Mouse (Mus musculus) ES-E14 (cell line): ENCODE results near the gene Snx15. TPM values are rescaled to one million over a fixed set of nuclear protein-coding genes. Genes with fewer than 3 reads are reported as not detected.
"Not testable (repeated sequence)": the region's sequence is repeated elsewhere in the genome, so short reads cannot be mapped to it uniquely, and the experiment has no call there.

Source experiments
- DNase-seq: peaks from one replicate; pipeline ENCODE4 v3.0.0-alpha.2; 2013; ENCODE audit warnings: low read depth, low spot score
- H3K27ac ChIP-seq: 2 replicates; pipeline ENCODE4 v1.5.1; 2012; ENCODE audit warnings: low read depth, mild to moderate bottlenecking, low read length, moderate library complexity, mixed read lengths; ENCODE audit not compliant: poor library complexity, insufficient read depth, severe bottlenecking
- H3K36me3 ChIP-seq: 2 replicates; pipeline ENCODE4 v1.6.1; 2012; ENCODE audit warnings: mild to moderate bottlenecking, low read length, moderate library complexity, mixed read lengths; ENCODE audit not compliant: control insufficient read depth, poor library complexity, insufficient read depth, severe bottlenecking
- H3K4me1 ChIP-seq, 2 experiments: fragments of 150-350 bp in 1 of 2; sonication (generic) in 1 of 2; 2 replicates each; pipeline ENCODE4 v1.6.1; 2012; ENCODE audit warnings: low read length in 2 of 2, mild to moderate bottlenecking in 1 of 2, mixed read lengths in 1 of 2; ENCODE audit not compliant: control insufficient read depth in 2 of 2, insufficient read depth in 2 of 2, poor library complexity in 1 of 2
- H3K4me3 ChIP-seq, 2 experiments: fragments of 150-350 bp in 1 of 2; sonication (generic) in 1 of 2; 2 replicates each; pipeline ENCODE4 v1.5.1; 2012; ENCODE audit warnings: low read length in 2 of 2, low read depth in 1 of 2, mild to moderate bottlenecking in 1 of 2, mixed read lengths in 1 of 2; ENCODE audit not compliant: insufficient read depth in 1 of 2, poor library complexity in 1 of 2, severe bottlenecking in 1 of 2
- H3K9ac ChIP-seq: 2 replicates; pipeline ENCODE4 v1.6.1; 2012; ENCODE audit warnings: low read depth, mild to moderate bottlenecking, low read length, mixed read lengths; ENCODE audit not compliant: poor library complexity, insufficient read depth, severe bottlenecking
- H3K9me3 ChIP-seq: fragments of 150-350 bp; sonication (generic); 2 replicates; pipeline ENCODE4 v1.6.1; 2012; ENCODE audit warnings: low read depth, mild to moderate bottlenecking, low read length; ENCODE audit not compliant: control insufficient read depth, insufficient read depth
- CHD2 ChIP-seq: IDR thresholded peaks from 2 replicates; pipeline ENCODE4 v1.6.1; 2014; ENCODE audit warnings: mild to moderate bottlenecking, low read depth, low read length, inconsistent platforms
- HCFC1 ChIP-seq: IDR thresholded peaks from 2 replicates; pipeline ENCODE4 v1.6.1; 2012; ENCODE audit warnings: low read length, inconsistent platforms, borderline replicate concordance; ENCODE audit not compliant: insufficient read depth
- MAFK ChIP-seq: IDR thresholded peaks from 2 replicates; pipeline ENCODE4 v1.6.1; 2014; ENCODE audit warnings: mild to moderate bottlenecking, low read depth, low read length, inconsistent platforms; ENCODE audit not compliant: insufficient read depth
- ZC3H11A ChIP-seq: IDR thresholded peaks from 2 replicates; pipeline ENCODE4 v1.6.1; 2012; ENCODE audit warnings: low read depth, mild to moderate bottlenecking, inconsistent platforms, low read length, borderline replicate concordance
- ZNF384 ChIP-seq: IDR thresholded peaks from 2 replicates; pipeline ENCODE4 v1.6.1; 2012; ENCODE audit warnings: low read depth, low read length, inconsistent platforms
- in situ Hi-C, 2 experiments: fragments of 600-800 bp; cut with MboI; formaldehyde crosslinking; loops; one replicate each; pipeline ENCODE4 v1.15.1; 2025; ENCODE audit warnings: low sequenced_read_pairs in 2 of 2, inconsistent platforms in 1 of 2; ENCODE audit not compliant: unreplicated experiment in 2 of 2
- total RNA-seq: library from RNA; depleted of rRNA; stranded (reverse); fragments of 300-350 nt; gene quantifications from 2 replicates; pipeline ENCODE4 v1.2.3, GENCODE M21; 2012

Snx15 gene
- total RNA-seq, 1 experiment: 11.9 TPM

DNA sequence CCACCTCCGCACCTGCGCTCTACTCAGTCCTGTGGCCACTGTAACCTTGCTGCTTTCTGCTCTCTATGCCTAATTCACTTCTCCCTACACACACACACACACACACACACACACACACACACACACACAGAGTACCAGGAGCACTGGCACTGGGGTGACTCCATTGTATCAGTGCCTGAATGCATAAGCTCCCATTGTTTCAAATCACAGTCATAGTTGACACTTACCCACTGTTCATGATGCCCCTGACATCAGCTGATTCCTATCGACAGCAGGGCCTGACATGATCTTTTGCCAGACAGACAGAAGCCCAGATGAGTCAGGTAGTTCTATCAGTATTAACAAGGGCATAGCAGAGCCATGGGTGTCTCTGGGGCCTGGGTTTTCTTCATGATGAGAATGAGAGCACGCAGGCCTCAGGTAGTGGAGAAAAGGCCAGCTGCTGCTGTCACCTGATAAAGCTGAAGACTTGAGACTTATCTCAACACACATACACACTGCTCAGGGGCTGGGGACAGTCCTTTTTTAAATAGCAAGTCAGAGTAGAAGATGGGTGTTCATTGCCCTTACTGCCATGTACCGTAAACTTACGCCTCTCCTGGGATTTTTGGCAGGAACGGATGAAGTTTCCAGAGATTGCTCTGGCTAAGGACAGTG lies 4.2 kb upstream of the Snx15 start:
- DNase-seq: no peak
- Histone ChIP-seq H3K4me3 (no peak overlapping the region), H3K9ac (no peak overlapping the region), H3K9me3 (no peaks in the 10 kb centered on the region), H3K36me3 (peaks cover 9% of the 10 kb centered on the region; the same call in 1 of the 2 replicates), H3K4me1 (no peaks in the 10 kb centered on the region), H3K27ac (no peak overlapping the region)
- TF ChIP-seq HCFC1 (no peak), ZC3H11A (no peak), ZNF384 (no peak), MAFK (no peak), CHD2 (no peak)
- in situ Hi-C loops: no loop called here

DNA sequence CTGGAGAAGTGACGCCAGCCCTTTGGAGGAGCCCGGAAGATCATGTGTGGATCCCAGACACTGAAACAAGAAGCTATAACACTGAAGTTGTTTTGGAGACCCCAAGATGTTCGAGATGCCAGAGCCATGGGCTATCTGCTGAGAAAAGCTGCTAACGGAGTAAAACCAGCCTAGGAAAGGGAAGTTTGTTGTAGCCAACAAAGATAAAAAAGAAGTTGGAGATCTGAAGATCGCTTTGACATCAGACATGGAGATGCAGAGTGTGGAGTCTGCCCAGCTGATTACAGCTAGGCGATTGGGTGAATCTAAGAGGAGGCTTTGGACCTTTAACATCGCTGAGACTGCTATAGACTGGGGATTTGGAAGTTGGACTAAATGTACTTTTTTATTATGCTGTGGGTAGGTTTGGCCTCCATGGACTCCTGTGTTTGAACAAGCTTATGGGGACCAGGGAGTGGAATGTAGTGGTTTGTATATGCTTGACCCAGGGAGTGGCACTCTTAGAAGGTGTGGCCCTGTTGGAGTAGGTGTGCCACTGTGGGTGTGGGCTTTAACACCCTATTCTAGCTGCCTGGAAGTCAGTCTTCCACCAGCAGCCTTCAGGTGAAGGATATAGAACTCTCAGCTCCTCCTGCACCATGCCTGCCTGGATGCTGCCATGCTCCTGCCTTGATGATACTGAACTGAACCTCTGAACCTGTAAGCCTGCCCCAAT lies 2.5 kb upstream of the Snx15 start:
- H3K27ac ChIP-seq, DNase-seq, H3K36me3 ChIP-seq, H3K9ac ChIP-seq, H3K9me3 ChIP-seq, in situ Hi-C loops, H3K4me1 ChIP-seq, H3K4me3 ChIP-seq: not testable (repeated sequence)

DNA sequence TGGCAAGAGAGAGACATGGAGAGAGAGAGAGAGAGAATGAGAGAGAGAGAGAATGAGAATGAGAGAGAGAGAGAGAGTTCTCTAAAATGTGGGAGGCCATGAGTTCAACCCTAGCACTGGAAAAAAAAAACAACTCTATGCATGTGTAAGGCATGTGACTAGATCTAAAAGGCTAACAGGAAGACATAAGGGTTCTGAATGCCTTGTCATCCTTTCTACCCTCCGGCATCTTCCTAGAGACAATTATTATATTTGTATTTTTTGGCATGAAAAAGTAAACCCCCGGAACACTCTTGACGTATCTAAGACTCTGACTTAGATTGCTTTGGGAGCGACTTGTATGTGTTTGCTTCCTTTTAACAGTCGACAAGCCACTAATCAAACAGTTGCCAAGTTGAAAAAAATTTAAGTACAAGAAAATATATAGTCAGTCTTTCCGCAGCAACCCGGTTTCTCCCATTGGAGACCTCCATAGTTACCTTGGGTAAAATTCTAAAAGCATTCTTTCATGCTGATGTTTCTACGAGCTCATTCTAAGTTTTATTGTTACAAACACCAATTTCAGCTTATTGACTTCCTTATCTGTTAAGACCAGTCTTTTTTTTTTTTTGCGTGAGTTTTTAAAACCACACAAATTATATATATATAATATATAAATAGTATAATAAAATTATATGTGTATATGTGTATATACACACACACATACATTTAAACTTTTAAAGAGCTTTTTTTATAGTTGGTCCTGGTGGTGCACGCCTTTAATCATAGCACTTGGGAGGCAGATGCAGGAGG lies 1.1 kb downstream of the Snx15 start:
- Histone ChIP-seq H3K4me3 (peak overlapping the region; percentile 79 to 89), H3K4me1 (peaks cover 0 to 2% of the 10 kb centered on the region in 2 experiments; a peak in 1 of 4 replicates), H3K36me3 (no peaks in the 10 kb centered on the region), H3K9ac (peak overlapping the region; percentile 61; the same call in 1 of the 2 replicates), H3K27ac (peak overlapping the region; percentile 34; the same call in 1 of the 2 replicates), H3K9me3 (no peaks in the 10 kb centered on the region)
- TF ChIP-seq ZNF384: no peak
- no peak for TF ChIP-seq ZC3H11A
- no peak for TF ChIP-seq CHD2
- no peak for TF ChIP-seq HCFC1
- TF ChIP-seq MAFK: no peak
- DNase-seq: no peak
- in situ Hi-C loops: loop anchor here (5.0 to 10.0 kb wide), 2 partner anchors 162 to 165 kb away; partner anchors contain the start of gene Pola2 (in 2 of the 2)

DNA sequence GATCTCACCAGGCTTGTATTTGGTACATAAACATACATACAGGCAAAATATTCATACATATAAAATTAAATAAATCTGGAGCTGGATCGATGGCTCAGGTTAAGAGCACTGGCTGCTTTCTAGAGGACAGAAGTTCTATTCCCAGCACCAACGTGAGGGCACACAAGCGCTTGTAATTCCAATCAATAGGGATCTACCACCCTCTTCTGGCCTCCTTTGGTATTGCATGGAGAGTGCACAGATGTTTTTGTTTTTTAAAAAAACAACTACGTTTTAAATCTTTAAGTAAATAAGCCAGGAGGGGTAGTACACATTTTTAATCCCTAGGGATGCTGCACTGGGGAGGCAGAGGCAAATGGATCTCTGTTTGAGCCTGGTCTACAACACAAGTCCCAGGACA lies 1.8 kb downstream of the Snx15 start:
- Histone ChIP-seq H3K36me3 (no peaks in the 10 kb centered on the region), H3K4me3 (no peak overlapping the region), H3K9me3 (no peaks in the 10 kb centered on the region), H3K9ac (no peak overlapping the region), H3K4me1 (peaks cover 0 to 9% of the 10 kb centered on the region in 2 experiments; a peak in 1 of 4 replicates), H3K27ac (no peak overlapping the region)
- peak; percentile 79 for DNase-seq
- in situ Hi-C loops: loop anchor here (5.0 to 10.0 kb wide), 2 partner anchors 161 to 164 kb away; partner anchors contain the start of gene Pola2 (in 2 of the 2)
- peak; percentile 60; the same call in 1 of the 2 replicates for TF ChIP-seq ZC3H11A
- no peak for TF ChIP-seq CHD2
- peak; percentile 66; the same call in 1 of the 2 replicates for TF ChIP-seq ZNF384
- no peak for TF ChIP-seq MAFK
- TF ChIP-seq HCFC1: no peak
